Mouse (Mus musculus): ENCODE data around the gene Zp1.

GRCm38 (mm10) chr19:10878201-10878837 lies 42.1 kb downstream of the Zp1 start:
- TF ChIP-seq CTCF (IDR thresholded peaks at IDR 0.05; ENCODE audit: control insufficient read depth, insufficient read depth, low read length) (no peak), POLR2A (IDR thresholded peaks at IDR 0.05; ENCODE audit: borderline replicate concordance, control insufficient read depth, low read depth, low read length) (no peak)
